ENCODE assay signal across 20 mouse cellular contexts in genomic region chr7:84113035-84113390, GRCm38 (mm10). TPM values are rescaled to one million over a fixed set of nuclear protein-coding genes. Genes with fewer than 3 reads are reported as not detected.
A peak's percentile ranks its signal among the peaks of the same experiment; 100 is the strongest.
DNase-seq lines count a peak whose midpoint lies in the region; ATAC-seq lines count a peak whose summit lies in the region.
"Had no signal": no experiment of that assay in that cellular context is flagged by ENCODE, and none has a peak within 500 bp of the region (broad histone marks: within the 10 kb centered on the region; RNA-seq: fewer than 3 reads in every experiment).

No protein-coding gene starts in this region.

- ATAC-seq in lung, embryonic 16.5 days (ENCODE audit: low read depth): no peak
- peak; percentile 88 for ATAC-seq in forebrain, embryonic 14.5 days
- no peak; the same call in 1 of the 2 replicates for ATAC-seq in hindbrain, embryonic 15.5 days (ENCODE audit: low FRiP score, low read depth)
- ATAC-seq in neural tube, embryonic 14.5 days (ENCODE audit: low read depth): peak; percentile 52; the same call in 1 of the 2 replicates
- ATAC-seq: intestine, postnatal 0 days had no signal

- no peaks in the 10 kb centered on the region for H3K27me3 ChIP-seq in lung, embryonic 16.5 days (ENCODE audit: control insufficient read depth, insufficient read depth, low read depth, low read length)
- no peaks in the 10 kb centered on the region for H3K27me3 ChIP-seq in forebrain, embryonic 14.5 days (replicated peaks; ENCODE audit: control insufficient read depth, insufficient read depth, low read length)
- no peaks in the 10 kb centered on the region for H3K27me3 ChIP-seq in hindbrain, embryonic 15.5 days
- no peaks in the 10 kb centered on the region for H3K27me3 ChIP-seq in neural tube, embryonic 14.5 days (ENCODE audit: control insufficient read depth, insufficient read depth, low read length)
- H3K27me3 ChIP-seq: embryonic facial prominence, embryonic 15.5 days; limb, embryonic 13.5 days; megakaryocyte, embryonic 14.5 days had no signal

- H3K4me3 ChIP-seq in lung, embryonic 16.5 days (ENCODE audit: low read length): no peak overlapping the region
- no peak overlapping the region for H3K4me3 ChIP-seq in forebrain, embryonic 14.5 days (ENCODE audit: low read depth, low read length)
- no peak overlapping the region for H3K4me3 ChIP-seq in hindbrain, embryonic 15.5 days
- no peak overlapping the region for H3K4me3 ChIP-seq in neural tube, embryonic 14.5 days (ENCODE audit: low read depth, low read length)
- H3K4me3 ChIP-seq: embryonic facial prominence, embryonic 15.5 days; limb, embryonic 13.5 days; megakaryocyte, embryonic 14.5 days had no signal

- no peak for DNase-seq in lung, adult 18-20 months
- DNase-seq in forebrain, embryonic 14.5 days (ENCODE audit: low spot score): peak; percentile 82
- DNase-seq in spleen, adult 18-20 months: no peak
- no peak for DNase-seq in ovary, adult 18-20 months (ENCODE audit: low spot score)
- DNase-seq: adrenal gland, adult 2 months; cerebellum, adult 2 months; gastrocnemius, postnatal 25 days; kidney, postnatal 10 days; thymus, postnatal 36 days had no signal

- H3K4me2 ChIP-seq in lung, embryonic 16.5 days (ENCODE audit: low read depth, low read length): no peak overlapping the region
- H3K4me2 ChIP-seq in forebrain, embryonic 14.5 days (ENCODE audit: low read length): no peak overlapping the region
- no peak overlapping the region for H3K4me2 ChIP-seq in hindbrain, embryonic 15.5 days
- no peak overlapping the region for H3K4me2 ChIP-seq in neural tube, embryonic 14.5 days (ENCODE audit: low read depth, low read length)
- H3K4me2 ChIP-seq: embryonic facial prominence, embryonic 15.5 days; heart, embryonic 11.5 days; limb, embryonic 13.5 days had no signal

- H3K4me1 ChIP-seq in lung, embryonic 16.5 days (replicated peaks; ENCODE audit: control insufficient read depth, insufficient read depth, low read length): peaks cover 39% of the 10 kb centered on the region
- peaks cover 19% of the 10 kb centered on the region for H3K4me1 ChIP-seq in forebrain, embryonic 14.5 days (ENCODE audit: control insufficient read depth, insufficient read depth, low read length)
- peaks cover 57% of the 10 kb centered on the region for H3K4me1 ChIP-seq in hindbrain, embryonic 15.5 days (replicated peaks)
- peaks cover 31% of the 10 kb centered on the region for H3K4me1 ChIP-seq in neural tube, embryonic 14.5 days (ENCODE audit: control insufficient read depth, insufficient read depth, low read length)

- no peaks in the 10 kb centered on the region for H3K9me3 ChIP-seq in lung, embryonic 16.5 days (ENCODE audit: control insufficient read depth, low read length)
- H3K9me3 ChIP-seq in forebrain, embryonic 14.5 days (replicated peaks; ENCODE audit: control insufficient read depth, low read length): no peaks in the 10 kb centered on the region
- H3K9me3 ChIP-seq in hindbrain, embryonic 15.5 days: no peaks in the 10 kb centered on the region
- H3K9me3 ChIP-seq in neural tube, embryonic 14.5 days (ENCODE audit: control insufficient read depth, low read length): no peaks in the 10 kb centered on the region
- H3K9me3 ChIP-seq: embryonic facial prominence, embryonic 15.5 days; G1E; limb, embryonic 13.5 days; megakaryocyte, embryonic 14.5 days had no signal

- H3K27ac ChIP-seq in lung, embryonic 16.5 days (ENCODE audit: low read length): peak overlapping the region; percentile 28
- H3K27ac ChIP-seq in forebrain, embryonic 14.5 days (ENCODE audit: low read depth, low read length): 0 out of 2 replicates have a peak overlapping the region, but pooled peaks have one; percentile 18
- H3K27ac ChIP-seq in hindbrain, embryonic 15.5 days (replicated peaks): peak overlapping the region; percentile 40
- H3K27ac ChIP-seq in neural tube, embryonic 14.5 days (ENCODE audit: low read depth, low read length): peak overlapping the region; percentile 45; the same call in 1 of the 2 replicates
- H3K27ac ChIP-seq: embryonic facial prominence, embryonic 15.5 days; limb, embryonic 13.5 days; stomach, postnatal 0 days had no signal

- H3K9ac ChIP-seq in lung, embryonic 16.5 days (ENCODE audit: low read length): no peak overlapping the region
- no peak overlapping the region for H3K9ac ChIP-seq in forebrain, embryonic 14.5 days (ENCODE audit: low read length)
- no peak overlapping the region for H3K9ac ChIP-seq in hindbrain, embryonic 15.5 days
- no peak overlapping the region for H3K9ac ChIP-seq in neural tube, embryonic 14.5 days (replicated peaks; ENCODE audit: low read depth, low read length)
- H3K9ac ChIP-seq: embryonic facial prominence, embryonic 15.5 days; limb, embryonic 13.5 days had no signal

- WGBS in lung, embryonic 16.5 days: 79% methylated on average over 8 of the region's 8 CpGs
- WGBS in forebrain, embryonic 14.5 days: 14% methylated on average over 8 of the region's 8 CpGs
- WGBS in hindbrain, embryonic 15.5 days: 37% methylated on average over 8 of the region's 8 CpGs
- WGBS in neural tube, embryonic 14.5 days: 46% methylated on average over 8 of the region's 8 CpGs

- H3K36me3 ChIP-seq in lung, embryonic 16.5 days (ENCODE audit: control insufficient read depth, insufficient read depth, low read length): peaks cover 26% of the 10 kb centered on the region
- H3K36me3 ChIP-seq in forebrain, embryonic 14.5 days (ENCODE audit: control insufficient read depth, insufficient read depth, low read length): peaks cover 28% of the 10 kb centered on the region
- 0 out of 2 replicates have a peak, but pooled peaks cover 6% of the 10 kb centered on the region for H3K36me3 ChIP-seq in hindbrain, embryonic 15.5 days
- peaks cover 8% of the 10 kb centered on the region; the same call in 1 of the 2 replicates for H3K36me3 ChIP-seq in neural tube, embryonic 14.5 days (ENCODE audit: control insufficient read depth, insufficient read depth, low read length)

RNA-seq across cellular contexts. Expression of gene Cemip, which starts 26.7 kb away (rescaled TPM):
- 1.4 and 1.5 TPM in 2 replicates for polyA plus RNA-seq in lung, embryonic 16.5 days (2015; fragmentation: Nextera tagmentation; extraction: Ambion mirVana)
- polyA plus RNA-seq in forebrain, embryonic 14.5 days (2014; fragmentation: Nextera tagmentation; extraction: Ambion mirVana): 0.42 and 0.61 TPM in 2 replicates
- polyA plus RNA-seq in hindbrain, embryonic 15.5 days (2015; fragmentation: Nextera tagmentation; extraction: Ambion mirVana): 0.62 and 0.94 TPM in 2 replicates
- 1.1 TPM in 2 replicates for polyA plus RNA-seq in neural tube, embryonic 14.5 days (2014; fragmentation: Nextera tagmentation; extraction: Ambion mirVana)
- polyA plus RNA-seq: G1E; liver, embryonic 16.5 days had no signal

RNA-seq across cellular contexts. Expression of gene Abhd17c, which starts 38.7 kb away (rescaled TPM):
- polyA plus RNA-seq in lung, embryonic 16.5 days (2015; fragmentation: Nextera tagmentation; extraction: Ambion mirVana): 9.4 and 9.8 TPM in 2 replicates
- 20.7 and 20.9 TPM in 2 replicates for polyA plus RNA-seq in forebrain, embryonic 14.5 days (2014; fragmentation: Nextera tagmentation; extraction: Ambion mirVana)
- 70.6 and 76.6 TPM in 2 replicates for polyA plus RNA-seq in hindbrain, embryonic 15.5 days (2015; fragmentation: Nextera tagmentation; extraction: Ambion mirVana)
- 39.7 and 53.7 TPM in 2 replicates for polyA plus RNA-seq in neural tube, embryonic 14.5 days (2014; fragmentation: Nextera tagmentation; extraction: Ambion mirVana)

Comparison
In these comparisons a context has a peak if more than half of its experiments do, and no peak if none do; other contexts are left out.
1. ATAC-seq: peak in forebrain, embryonic 14.5 days (single experiment) and neural tube, embryonic 14.5 days (single experiment); none in lung, embryonic 16.5 days (single experiment) and hindbrain, embryonic 15.5 days (single experiment).
2. Peak in every context shown above with its lines, with median percentiles within 50 percentile points of each other: H3K27ac ChIP-seq.